Mouse (Mus musculus) forebrain, embryonic 13.5 days (tissue): ENCODE measurements around the gene Eif2d. TPM values are rescaled to one million over a fixed set of nuclear protein-coding genes. Genes with fewer than 3 reads are reported as not detected.

Experiments used
- ATAC-seq: fragments of 200-750 bp; cut with Nextera tagmentation; 2 replicates; pipeline ENCODE4 v1.8.0; 2017
- H3K27ac ChIP-seq: fragments of 300-500 bp; sonication (generic); 2 replicates; pipeline ENCODE4 v1.5.1; 2015; ENCODE audit warnings: inconsistent platforms, mild to moderate bottlenecking, moderate library complexity
- H3K27me3 ChIP-seq: fragments of 300-500 bp; sonication (generic); 2 replicates; pipeline ENCODE4 v1.6.1; 2015; ENCODE audit warnings: mild to moderate bottlenecking, inconsistent platforms
- H3K36me3 ChIP-seq: fragments of 300-500 bp; sonication (generic); 2 replicates; pipeline ENCODE4 v1.6.1; 2015; ENCODE audit warnings: mild to moderate bottlenecking, inconsistent platforms; ENCODE audit not compliant: poor library complexity, severe bottlenecking
- H3K4me1 ChIP-seq: fragments of 300-500 bp; sonication (generic); 2 replicates; pipeline ENCODE4 v1.6.1; 2015; ENCODE audit warnings: inconsistent platforms
- H3K4me2 ChIP-seq: fragments of 300-500 bp; sonication (generic); 2 replicates; pipeline ENCODE4 v1.6.1; 2015; ENCODE audit warnings: inconsistent platforms, mild to moderate bottlenecking, moderate library complexity
- H3K4me3 ChIP-seq: fragments of 300-500 bp; sonication (generic); 2 replicates; pipeline ENCODE4 v1.5.1; 2015; ENCODE audit warnings: mild to moderate bottlenecking, inconsistent platforms
- H3K9ac ChIP-seq: fragments of 300-500 bp; sonication (generic); 2 replicates; pipeline ENCODE4 v1.6.1; 2015; ENCODE audit warnings: mild to moderate bottlenecking, inconsistent platforms
- H3K9me3 ChIP-seq: fragments of 300-500 bp; sonication (generic); replicated peaks from 2 replicates; pipeline ENCODE4 v1.6.1; 2016; ENCODE audit warnings: inconsistent platforms
- WGBS: fragments of 180-500 bp; shearing (Covaris S2); methylation state at CpG from one replicate; pipeline ENCODE4 v1.1.7; 2015; 5-methylcytosine and 5-hydroxymethylcytosine counted together
- polyA plus RNA-seq: library from polyadenylated mRNA; unstranded; fragments of >200 nt; fragmentation: Nextera tagmentation; extraction: Ambion mirVana; gene quantifications from 2 replicates; pipeline ENCODE4 v1.2.1, GENCODE M21; 2015

Eif2d gene
- 55.0 and 60.6 TPM in 2 replicates for polyA plus RNA-seq

DNA sequence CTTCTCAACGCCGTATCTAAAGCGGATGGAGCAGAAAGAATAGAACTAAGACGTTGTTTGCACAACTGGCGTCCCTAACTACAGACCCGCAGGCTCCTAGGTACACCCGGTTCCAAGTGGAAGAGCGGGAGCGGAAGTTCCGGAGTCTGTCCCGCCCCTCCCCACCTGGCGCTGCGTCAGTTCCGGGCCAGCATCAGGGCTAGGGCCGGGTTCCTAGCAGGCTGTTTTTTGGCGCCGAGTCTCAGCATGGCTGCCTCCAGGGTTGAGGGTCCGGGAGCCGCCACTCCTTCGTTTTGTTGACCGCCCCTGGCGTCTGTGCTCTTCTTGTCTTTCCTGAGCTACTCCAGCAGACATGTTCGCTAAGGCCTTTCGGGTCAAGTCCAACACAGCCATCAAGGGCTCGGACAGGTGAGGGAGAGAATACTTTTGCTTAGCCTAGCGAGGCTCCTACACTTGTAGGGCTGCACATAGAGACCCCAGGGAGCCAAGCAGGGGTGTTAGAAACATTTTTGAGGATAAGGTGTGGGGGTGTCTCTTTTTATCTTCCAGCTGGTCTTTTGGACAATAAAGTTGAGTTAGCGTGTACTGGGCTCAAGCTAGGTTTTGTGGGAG, at the start of gene Eif2d:
Eif2d (plus strand) TSS at position 164 of the 612 bp plus-strand sequence.
- Histone ChIP-seq H3K4me2 (peak within 1 kb of the TSS; percentile 90), H3K27ac (peak within 1 kb of the TSS; percentile 12; the same call in 1 of the 2 replicates), H3K36me3 (peaks cover 3% of the 10 kb centered on the region), H3K27me3 (peaks cover 2% of the 10 kb centered on the region; the same call in 1 of the 2 replicates), H3K4me3 (peak within 1 kb of the TSS; percentile 72), H3K9me3 (no peaks in the 10 kb centered on the region), H3K4me1 (peaks cover 12% of the 10 kb centered on the region), H3K9ac (peak within 1 kb of the TSS; percentile 77)
- ATAC-seq: peak; percentile 99
- under 1% methylated on average over 27 of the region's 27 CpGs for WGBS

GRCm38 (mm10) chr1:131103776-131104424, 49.1 kb upstream of the Eif2d start:
- WGBS: 85% methylated on average over 10 of the region's 10 CpGs
- H3K4me2 ChIP-seq: no peak overlapping the region
- H3K4me1 ChIP-seq: no peaks in the 10 kb centered on the region; the same call in 1 of the 2 replicates
- no peak for ATAC-seq
- H3K27me3 ChIP-seq: no peaks in the 10 kb centered on the region
- no peaks in the 10 kb centered on the region for H3K9me3 ChIP-seq
- no peaks in the 10 kb centered on the region for H3K36me3 ChIP-seq
- H3K9ac ChIP-seq: no peak overlapping the region
- H3K27ac ChIP-seq: no peak overlapping the region
- no peak overlapping the region for H3K4me3 ChIP-seq

- H3K27ac ChIP-seq: no peak overlapping the region
- no peaks in the 10 kb centered on the region for H3K9me3 ChIP-seq
- H3K4me1 ChIP-seq: no peaks in the 10 kb centered on the region
- no peak overlapping the region for H3K9ac ChIP-seq
- ATAC-seq: no peak
- H3K36me3 ChIP-seq: no peaks in the 10 kb centered on the region
- H3K27me3 ChIP-seq: no peaks in the 10 kb centered on the region
- WGBS: 65% methylated on average over 10 of the region's 10 CpGs
- no peak overlapping the region for H3K4me3 ChIP-seq
- no peak overlapping the region for H3K4me2 ChIP-seq
Observed at GRCm38 (mm10) chr1:131107575-131108308, 45.2 kb upstream of the Eif2d start.

DNA sequence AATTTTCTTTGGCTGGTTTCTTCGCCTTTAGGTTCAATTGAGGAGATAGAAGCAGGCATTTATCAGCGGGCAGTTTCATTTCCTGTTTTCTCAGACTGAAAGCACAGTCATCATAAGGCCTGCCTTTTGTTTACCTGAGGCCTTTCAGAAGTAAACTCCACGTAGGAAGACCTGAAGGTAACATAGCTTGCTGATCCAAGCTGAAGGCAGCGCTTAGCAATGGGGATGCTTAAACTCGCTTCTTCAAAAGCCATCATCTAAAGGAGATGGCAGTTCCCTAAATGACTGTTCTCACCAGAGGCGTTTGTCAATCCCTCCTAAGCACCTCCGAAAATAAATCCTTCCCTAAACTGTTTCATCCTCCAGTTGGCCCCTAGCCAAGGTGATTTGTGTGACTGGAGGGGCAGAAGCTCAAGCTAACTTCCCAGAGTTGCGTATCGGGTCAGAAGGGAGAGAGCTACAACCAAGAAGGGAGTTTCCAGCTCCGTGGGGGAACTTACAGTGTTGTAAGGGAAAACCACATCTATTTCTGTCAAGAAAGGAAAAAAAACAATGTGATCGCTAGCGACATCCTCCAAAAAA, 42.4 kb upstream of the Eif2d start:
- no peak overlapping the region for H3K4me2 ChIP-seq
- no peak overlapping the region for H3K27ac ChIP-seq
- H3K9ac ChIP-seq: no peak overlapping the region
- H3K4me3 ChIP-seq: no peak overlapping the region
- no peaks in the 10 kb centered on the region for H3K27me3 ChIP-seq
- no peak for ATAC-seq
- no peaks in the 10 kb centered on the region for H3K9me3 ChIP-seq
- WGBS: 79% methylated on average over 12 of the region's 12 CpGs
- H3K4me1 ChIP-seq: 0 out of 2 replicates have a peak, but pooled peaks cover 5% of the 10 kb centered on the region
- H3K36me3 ChIP-seq: no peaks in the 10 kb centered on the region

- Histone ChIP-seq H3K9ac (no peak overlapping the region), H3K27ac (no peak overlapping the region), H3K36me3 (no peaks in the 10 kb centered on the region), H3K4me2 (no peak overlapping the region), H3K27me3 (no peaks in the 10 kb centered on the region), H3K4me1 (peaks cover 16% of the 10 kb centered on the region; the same call in 1 of the 2 replicates), H3K9me3 (no peaks in the 10 kb centered on the region), H3K4me3 (no peak overlapping the region)
- ATAC-seq: no peak
- WGBS: 39% methylated on average over 6 of the region's 6 CpGs
Observed at GRCm38 (mm10) chr1:131112576-131112975, 40.4 kb upstream of the Eif2d start.

DNA sequence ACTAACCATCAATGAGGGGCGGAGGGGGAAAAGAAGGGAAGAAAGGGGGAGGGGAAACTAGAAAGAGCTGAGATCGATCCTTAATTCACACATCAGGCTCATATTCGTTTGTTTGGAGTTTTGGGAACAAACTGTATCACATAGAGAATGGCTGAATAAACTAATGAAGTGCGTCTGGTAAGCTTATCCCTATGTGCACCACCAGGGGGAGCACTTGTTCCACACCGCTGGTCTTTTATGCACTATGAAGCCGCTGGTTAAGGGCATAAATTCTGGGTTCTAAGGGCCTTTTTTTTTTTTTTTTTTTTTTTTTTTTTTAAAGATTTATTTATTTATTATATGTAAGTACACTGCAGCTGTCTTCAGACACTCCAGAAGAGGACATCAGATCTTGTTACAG, 37.0 kb upstream of the Eif2d start:
- 20% methylated on average over 6 of the region's 6 CpGs for WGBS
- no peak overlapping the region for H3K4me2 ChIP-seq
- H3K27me3 ChIP-seq: no peaks in the 10 kb centered on the region
- H3K9ac ChIP-seq: no peak overlapping the region
- peak; percentile 72 for ATAC-seq
- H3K9me3 ChIP-seq: no peaks in the 10 kb centered on the region
- H3K4me1 ChIP-seq: peaks cover 20% of the 10 kb centered on the region
- H3K36me3 ChIP-seq: no peaks in the 10 kb centered on the region
- no peak overlapping the region for H3K4me3 ChIP-seq
- H3K27ac ChIP-seq: no peak overlapping the region

- Histone ChIP-seq H3K27ac (peak overlapping the region; percentile 95), H3K4me1 (peaks cover 20% of the 10 kb centered on the region), H3K4me2 (peak overlapping the region; percentile 22; the same call in 1 of the 2 replicates), H3K9me3 (no peaks in the 10 kb centered on the region), H3K36me3 (no peaks in the 10 kb centered on the region), H3K4me3 (no peak overlapping the region), H3K9ac (peak overlapping the region; percentile 46; the same call in 1 of the 2 replicates), H3K27me3 (no peaks in the 10 kb centered on the region)
- WGBS: 41% methylated on average over 13 of the region's 13 CpGs
- ATAC-seq: peak; percentile 75
Observed at GRCm38 (mm10) chr1:131116430-131117011, 36.5 kb upstream of the Eif2d start.

DNA sequence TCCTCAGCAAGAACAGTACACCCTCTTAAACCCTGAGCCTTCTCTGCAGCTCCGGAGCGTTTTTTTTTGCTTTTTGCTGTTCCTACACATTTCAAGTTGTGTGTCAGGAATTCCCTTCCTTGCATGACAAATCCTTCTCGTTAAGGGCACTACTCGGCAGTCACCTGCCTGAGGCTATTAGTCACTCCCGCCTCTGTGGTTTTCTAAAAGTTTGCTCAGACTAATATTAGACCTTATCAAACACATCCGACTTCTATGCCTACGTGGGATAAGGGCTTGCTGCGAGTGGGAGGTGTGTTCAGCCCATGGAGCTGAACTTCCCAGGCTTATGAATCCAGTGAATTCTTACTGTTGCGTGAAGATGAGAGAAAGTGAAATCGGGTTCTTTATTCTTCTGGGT, 34.5 kb upstream of the Eif2d start:
- Histone ChIP-seq H3K9ac (no peak overlapping the region), H3K9me3 (no peaks in the 10 kb centered on the region), H3K4me3 (no peak overlapping the region), H3K27ac (no peak overlapping the region), H3K4me2 (no peak overlapping the region), H3K36me3 (no peaks in the 10 kb centered on the region), H3K27me3 (no peaks in the 10 kb centered on the region), H3K4me1 (peaks cover 20% of the 10 kb centered on the region)
- 64% methylated on average over 10 of the region's 10 CpGs for WGBS
- no peak for ATAC-seq

GRCm38 (mm10) chr1:131119026-131119425, 34.0 kb upstream of the Eif2d start:
- no peak overlapping the region for H3K4me2 ChIP-seq
- no peak overlapping the region for H3K9ac ChIP-seq
- no peak for ATAC-seq
- no peak overlapping the region for H3K4me3 ChIP-seq
- H3K9me3 ChIP-seq: no peaks in the 10 kb centered on the region
- WGBS: 68% methylated on average over 2 of the region's 2 CpGs
- no peaks in the 10 kb centered on the region for H3K36me3 ChIP-seq
- peaks cover 17% of the 10 kb centered on the region for H3K4me1 ChIP-seq
- no peak overlapping the region for H3K27ac ChIP-seq
- no peaks in the 10 kb centered on the region for H3K27me3 ChIP-seq

GRCm38 (mm10) chr1:131121987-131122386, 31.0 kb upstream of the Eif2d start:
- 39% methylated on average over 3 of the region's 3 CpGs for WGBS
- no peak overlapping the region for H3K4me3 ChIP-seq
- ATAC-seq: no peak
- H3K27ac ChIP-seq: no peak overlapping the region
- no peaks in the 10 kb centered on the region for H3K27me3 ChIP-seq
- H3K4me1 ChIP-seq: peaks cover 8% of the 10 kb centered on the region
- no peak overlapping the region for H3K4me2 ChIP-seq
- H3K36me3 ChIP-seq: peaks cover 16% of the 10 kb centered on the region
- no peak overlapping the region for H3K9ac ChIP-seq
- no peaks in the 10 kb centered on the region for H3K9me3 ChIP-seq

DNA sequence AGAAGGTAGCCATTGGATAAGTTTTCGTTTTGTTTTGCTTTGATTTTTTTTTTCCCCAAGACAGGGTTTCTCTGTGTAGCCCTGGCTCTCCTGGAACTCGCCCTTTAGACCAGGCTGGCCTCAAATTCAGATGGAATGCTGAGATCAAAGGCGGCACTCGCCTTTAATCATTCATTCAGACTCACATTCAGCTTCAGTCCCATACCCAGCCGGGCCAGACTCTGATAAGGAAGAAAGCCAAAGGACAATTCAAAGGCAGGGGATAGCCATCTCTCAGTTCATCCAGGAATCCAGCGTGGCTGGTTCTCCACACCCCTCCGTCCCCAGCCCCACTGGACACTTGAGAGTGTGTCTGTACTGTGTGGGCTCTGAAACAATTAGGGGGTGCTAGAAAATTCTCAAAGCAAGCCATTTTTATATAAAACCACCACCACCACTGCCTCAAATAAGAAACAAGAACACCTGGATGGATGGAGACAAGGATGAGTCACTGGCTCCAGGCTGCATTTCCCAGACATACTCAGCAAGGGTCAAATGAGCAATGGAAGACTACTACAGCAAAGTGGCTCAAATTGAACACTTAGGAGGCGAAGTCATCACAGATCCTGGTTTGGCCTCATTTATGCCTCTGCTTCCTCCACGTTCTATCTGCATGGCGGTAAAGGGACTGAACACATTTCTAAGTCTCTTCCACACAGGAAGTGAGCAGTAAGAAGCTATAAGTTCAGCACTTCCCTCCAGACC, 29.3 kb upstream of the Eif2d start:
- 65% methylated on average over 10 of the region's 10 CpGs for whole genome bisulfite sequencing
- ATAC-seq: no peak
- Histone ChIP-seq H3K9me3 (no peaks in the 10 kb centered on the region), H3K36me3 (peaks cover 33% of the 10 kb centered on the region), H3K27me3 (no peaks in the 10 kb centered on the region), H3K9ac (no peak overlapping the region), H3K27ac (no peak overlapping the region), H3K4me3 (no peak overlapping the region), H3K4me2 (no peak overlapping the region), H3K4me1 (peaks cover 4% of the 10 kb centered on the region; the same call in 1 of the 2 replicates)
